Mouse (Mus musculus): ENCODE data around the gene Fbln2. TPM values are rescaled to one million over a fixed set of nuclear protein-coding genes. Genes with fewer than 3 reads are reported as not detected.

Fbln2 gene
- polyA plus RNA-seq, 1 experiment from 2014 or later = 22.1 TPM

DNA sequence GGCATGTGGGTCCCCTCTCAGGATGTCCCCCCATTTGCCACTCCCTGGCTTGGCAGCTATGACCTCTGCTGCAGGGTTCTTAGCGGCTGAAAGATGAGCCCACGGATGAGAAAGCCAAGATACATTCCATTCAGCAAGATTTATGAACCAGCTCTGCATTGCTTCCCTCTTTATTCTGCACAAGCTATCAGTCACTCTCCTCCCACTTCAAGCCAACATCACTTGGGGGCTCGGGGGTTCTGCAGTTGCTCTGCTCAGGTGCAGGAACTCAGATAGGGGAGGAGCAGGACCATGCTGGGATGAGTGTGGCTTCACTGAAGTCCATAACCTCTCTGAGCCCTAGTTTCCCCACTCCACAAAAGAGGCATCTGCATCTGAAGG is 48.7 kb downstream of the Fbln2 start:
- H3K4me2 ChIP-seq (replicated peaks; ENCODE audit: low read depth, low read length) = no peak overlapping the region
- H3K36me3 ChIP-seq (ENCODE audit: control insufficient read depth, insufficient read depth, low read length) = no peaks in the 10 kb centered on the region
- H3K27ac ChIP-seq (ENCODE audit: low read depth, low read length) = no peak overlapping the region
- no peaks in the 10 kb centered on the region for H3K9me3 ChIP-seq (ENCODE audit: control insufficient read depth, low read length)
- no peak overlapping the region for H3K4me3 ChIP-seq (ENCODE audit: low read length)
- H3K27me3 ChIP-seq (ENCODE audit: control insufficient read depth, insufficient read depth, low read length) = no peaks in the 10 kb centered on the region
- 0 out of 2 replicates have a peak, but pooled peaks cover 4% of the 10 kb centered on the region for H3K4me1 ChIP-seq (ENCODE audit: control insufficient read depth, insufficient read depth, low read length)
- no peak overlapping the region for H3K9ac ChIP-seq (ENCODE audit: low read depth, low read length)
- peak; percentile 58; the same call in 1 of the 2 replicates for ATAC-seq (ENCODE audit: low FRiP score, low TSS enrichment)
- WGBS = 21% methylated on average over 3 of the region's 3 CpGs

DNA sequence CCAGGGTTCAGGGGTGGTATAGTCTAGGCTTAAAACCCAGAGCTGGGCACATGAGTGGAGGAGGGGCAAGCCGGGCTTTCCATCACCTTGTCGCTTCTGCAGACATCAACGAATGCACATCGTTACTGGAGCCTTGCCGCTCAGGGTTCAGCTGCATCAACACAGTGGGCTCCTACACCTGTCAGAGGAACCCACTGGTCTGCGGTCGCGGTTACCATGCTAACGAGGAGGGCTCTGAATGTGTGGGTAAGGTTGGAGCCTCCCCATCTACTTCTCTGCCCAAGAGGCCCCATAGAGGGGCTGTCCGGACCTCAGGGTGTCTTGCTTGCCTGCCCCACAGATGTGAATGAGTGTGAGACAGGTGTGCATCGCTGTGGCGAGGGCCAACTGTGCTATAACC is 53.4 kb downstream of the Fbln2 start:
- H3K27ac ChIP-seq (ENCODE audit: low read depth, low read length) = no peak overlapping the region
- no peak overlapping the region for H3K4me3 ChIP-seq (ENCODE audit: low read length)
- H3K9ac ChIP-seq (ENCODE audit: low read depth, low read length) = no peak overlapping the region
- H3K27me3 ChIP-seq (ENCODE audit: control insufficient read depth, insufficient read depth, low read length) = no peaks in the 10 kb centered on the region
- 0 out of 2 replicates have a peak, but pooled peaks cover 3% of the 10 kb centered on the region for H3K4me1 ChIP-seq (ENCODE audit: control insufficient read depth, insufficient read depth, low read length)
- H3K36me3 ChIP-seq (ENCODE audit: control insufficient read depth, insufficient read depth, low read length) = no peaks in the 10 kb centered on the region
- no peak overlapping the region for H3K4me2 ChIP-seq (replicated peaks; ENCODE audit: low read depth, low read length)
- H3K9me3 ChIP-seq (ENCODE audit: control insufficient read depth, low read length) = no peaks in the 10 kb centered on the region
- 78% methylated on average over 12 of the region's 12 CpGs for WGBS
- no peak for ATAC-seq (ENCODE audit: low FRiP score, low TSS enrichment)

DNA sequence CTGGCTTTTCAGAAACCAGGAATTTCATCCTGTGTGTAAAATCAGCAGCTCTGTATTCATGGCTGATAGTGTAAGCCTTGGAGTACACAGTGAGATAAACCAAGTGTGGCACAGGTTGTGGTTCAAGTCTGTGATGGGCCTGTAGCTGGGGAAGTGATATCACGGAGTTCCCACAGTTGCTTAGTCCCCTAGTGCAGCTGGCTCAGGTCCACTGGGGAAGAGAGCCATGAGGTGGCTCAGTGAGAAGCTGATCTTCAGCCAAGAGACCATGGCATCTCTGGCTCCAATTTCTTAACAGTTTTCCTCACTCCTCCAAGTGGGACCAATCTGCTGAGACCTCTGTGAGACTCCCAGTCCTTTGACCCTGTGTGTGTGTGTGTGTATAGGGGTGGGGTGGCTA is 54.4 kb downstream of the Fbln2 start:
- 77% methylated on average over 1 of the region's 1 CpGs for WGBS
- Histone ChIP-seq H3K27ac (ENCODE audit: low read depth, low read length) (no peak overlapping the region), H3K9ac (ENCODE audit: low read depth, low read length) (no peak overlapping the region), H3K4me2 (replicated peaks; ENCODE audit: low read depth, low read length) (no peak overlapping the region), H3K36me3 (ENCODE audit: control insufficient read depth, insufficient read depth, low read length) (no peaks in the 10 kb centered on the region), H3K27me3 (ENCODE audit: control insufficient read depth, insufficient read depth, low read length) (no peaks in the 10 kb centered on the region), H3K4me3 (ENCODE audit: low read length) (no peak overlapping the region), H3K4me1 (ENCODE audit: control insufficient read depth, insufficient read depth, low read length) (no peaks in the 10 kb centered on the region), H3K9me3 (ENCODE audit: control insufficient read depth, low read length) (no peaks in the 10 kb centered on the region)
- ATAC-seq (ENCODE audit: low FRiP score, low TSS enrichment) = no peak

GRCm38 (mm10) chr6:91268318-91268717 is 56.1 kb downstream of the Fbln2 start:
- no peak overlapping the region for H3K4me3 ChIP-seq (ENCODE audit: low read length)
- ATAC-seq (ENCODE audit: low FRiP score, low TSS enrichment) = no peak
- H3K4me1 ChIP-seq (ENCODE audit: control insufficient read depth, insufficient read depth, low read length) = no peaks in the 10 kb centered on the region
- 22% methylated on average over 9 of the region's 9 CpGs for WGBS
- no peaks in the 10 kb centered on the region for H3K9me3 ChIP-seq (ENCODE audit: control insufficient read depth, low read length)
- H3K4me2 ChIP-seq (replicated peaks; ENCODE audit: low read depth, low read length) = no peak overlapping the region
- H3K36me3 ChIP-seq (ENCODE audit: control insufficient read depth, insufficient read depth, low read length) = no peaks in the 10 kb centered on the region
- no peaks in the 10 kb centered on the region for H3K27me3 ChIP-seq (ENCODE audit: control insufficient read depth, insufficient read depth, low read length)
- H3K9ac ChIP-seq (ENCODE audit: low read depth, low read length) = no peak overlapping the region
- no peak overlapping the region for H3K27ac ChIP-seq (ENCODE audit: low read depth, low read length)

DNA sequence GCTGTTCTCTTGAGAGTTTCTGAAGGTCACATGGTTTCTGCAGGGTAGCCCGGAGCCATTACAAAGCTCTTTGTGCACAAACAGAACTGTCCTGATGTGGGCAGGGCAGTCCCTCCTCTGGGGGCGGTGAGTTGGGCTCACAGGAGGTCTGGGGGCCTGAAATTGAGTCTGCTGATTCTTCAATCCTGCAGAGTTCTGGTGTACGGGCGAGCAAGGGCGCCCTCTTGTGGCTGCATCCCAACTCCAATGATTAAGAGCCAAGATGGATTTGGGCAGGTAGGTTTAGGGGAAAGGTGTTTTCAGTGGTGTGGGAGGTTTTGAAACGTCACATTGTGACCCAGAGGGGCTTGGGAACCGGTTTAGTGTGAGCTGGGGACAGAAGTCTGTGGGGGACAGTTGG is 65.3 kb downstream of the Fbln2 start:
- 2% methylated on average over 7 of the region's 7 CpGs for WGBS
- Histone ChIP-seq H3K9me3 (ENCODE audit: control insufficient read depth, low read length) (no peaks in the 10 kb centered on the region), H3K4me3 (ENCODE audit: low read length) (no peak overlapping the region), H3K27ac (ENCODE audit: low read depth, low read length) (no peak overlapping the region), H3K9ac (ENCODE audit: low read depth, low read length) (no peak overlapping the region), H3K36me3 (ENCODE audit: control insufficient read depth, insufficient read depth, low read length) (no peaks in the 10 kb centered on the region), H3K4me1 (ENCODE audit: control insufficient read depth, insufficient read depth, low read length) (no peaks in the 10 kb centered on the region), H3K27me3 (ENCODE audit: control insufficient read depth, insufficient read depth, low read length) (peaks cover 6% of the 10 kb centered on the region; the same call in 1 of the 2 replicates), H3K4me2 (replicated peaks; ENCODE audit: low read depth, low read length) (no peak overlapping the region)
- no peak for ATAC-seq (ENCODE audit: low FRiP score, low TSS enrichment)

DNA sequence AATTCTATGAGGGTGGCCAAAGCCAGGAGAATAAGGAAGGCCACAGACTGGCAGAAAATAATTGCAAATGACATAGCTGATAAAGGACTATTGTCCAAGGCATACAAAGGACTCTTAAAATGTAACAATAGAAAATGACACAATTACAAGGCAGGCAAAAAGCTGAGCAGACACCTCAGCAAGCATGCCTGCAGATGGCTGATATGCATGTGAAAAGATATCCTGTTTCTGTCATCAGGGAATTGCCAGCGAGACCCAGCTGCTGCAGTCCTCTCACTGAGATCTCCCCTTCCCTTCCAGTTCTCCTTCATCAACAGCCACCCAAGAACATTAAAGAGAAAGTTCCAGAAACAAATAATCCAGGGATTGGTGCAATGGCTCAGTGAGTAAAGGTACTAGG is 66.0 kb downstream of the Fbln2 start:
- Histone ChIP-seq H3K9ac (ENCODE audit: low read depth, low read length) (no peak overlapping the region), H3K9me3 (ENCODE audit: control insufficient read depth, low read length) (no peaks in the 10 kb centered on the region), H3K4me3 (ENCODE audit: low read length) (no peak overlapping the region), H3K4me2 (replicated peaks; ENCODE audit: low read depth, low read length) (no peak overlapping the region), H3K4me1 (ENCODE audit: control insufficient read depth, insufficient read depth, low read length) (no peaks in the 10 kb centered on the region), H3K36me3 (ENCODE audit: control insufficient read depth, insufficient read depth, low read length) (no peaks in the 10 kb centered on the region), H3K27ac (ENCODE audit: low read depth, low read length) (no peak overlapping the region), H3K27me3 (ENCODE audit: control insufficient read depth, insufficient read depth, low read length) (peaks cover 14% of the 10 kb centered on the region)
- no peak for ATAC-seq (ENCODE audit: low FRiP score, low TSS enrichment)
- WGBS = 41% methylated on average over 1 of the region's 1 CpGs

DNA sequence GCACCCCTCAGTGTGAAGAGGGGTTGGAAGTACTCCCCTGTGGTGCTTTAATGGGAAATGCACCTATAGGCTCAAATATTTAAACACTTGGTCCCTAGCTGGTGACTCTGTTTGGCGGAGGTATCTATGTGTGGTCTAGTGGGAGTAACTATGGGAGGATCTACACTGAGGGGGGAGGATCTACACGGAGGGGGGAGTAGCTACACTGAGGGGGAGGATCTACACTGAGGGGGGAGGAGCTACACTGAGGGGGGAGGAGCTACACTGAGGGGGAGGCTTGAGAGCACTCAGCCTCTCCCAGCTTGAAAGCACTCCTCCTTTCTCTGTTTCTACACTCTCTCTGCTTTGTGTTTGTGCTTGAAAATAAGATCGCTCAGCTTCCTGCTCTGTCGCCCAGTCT is 67.2 kb downstream of the Fbln2 start:
- no peak for ATAC-seq (ENCODE audit: low FRiP score, low TSS enrichment)
- H3K36me3 ChIP-seq (ENCODE audit: control insufficient read depth, insufficient read depth, low read length) = no peaks in the 10 kb centered on the region
- H3K4me3 ChIP-seq (ENCODE audit: low read length) = no peak overlapping the region
- no peak overlapping the region for H3K27ac ChIP-seq (ENCODE audit: low read depth, low read length)
- H3K4me1 ChIP-seq (ENCODE audit: control insufficient read depth, insufficient read depth, low read length) = no peaks in the 10 kb centered on the region
- no peaks in the 10 kb centered on the region for H3K9me3 ChIP-seq (ENCODE audit: control insufficient read depth, low read length)
- WGBS = 30% methylated on average over 4 of the region's 4 CpGs
- H3K27me3 ChIP-seq (ENCODE audit: control insufficient read depth, insufficient read depth, low read length) = peaks cover 25% of the 10 kb centered on the region
- H3K4me2 ChIP-seq (replicated peaks; ENCODE audit: low read depth, low read length) = no peak overlapping the region
- no peak overlapping the region for H3K9ac ChIP-seq (ENCODE audit: low read depth, low read length)

DNA sequence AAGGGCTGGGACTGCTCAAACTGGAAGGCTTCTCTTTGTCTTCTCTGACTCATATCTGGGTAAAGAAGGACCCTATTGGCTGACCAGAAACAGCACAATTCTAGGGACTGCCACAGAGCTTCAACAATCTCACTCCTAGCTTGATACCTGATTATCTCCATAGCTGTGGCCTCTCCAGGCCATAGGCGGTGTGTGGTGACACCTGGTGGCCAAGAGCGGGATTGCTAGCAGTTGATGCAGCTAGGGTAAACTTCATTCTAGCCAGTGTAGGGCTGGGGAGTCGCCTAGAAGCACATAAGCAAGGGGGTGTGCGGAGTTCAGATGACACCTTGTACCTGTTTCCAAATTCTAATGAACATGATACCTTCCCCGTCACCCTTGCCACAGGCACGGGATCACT is 69.0 kb downstream of the Fbln2 start:
- Histone ChIP-seq H3K36me3 (ENCODE audit: control insufficient read depth, insufficient read depth, low read length) (no peaks in the 10 kb centered on the region), H3K4me3 (ENCODE audit: low read length) (no peak overlapping the region), H3K4me1 (ENCODE audit: control insufficient read depth, insufficient read depth, low read length) (peaks cover 6% of the 10 kb centered on the region), H3K27ac (ENCODE audit: low read depth, low read length) (no peak overlapping the region), H3K27me3 (ENCODE audit: control insufficient read depth, insufficient read depth, low read length) (peaks cover 42% of the 10 kb centered on the region), H3K9me3 (ENCODE audit: control insufficient read depth, low read length) (no peaks in the 10 kb centered on the region), H3K4me2 (replicated peaks; ENCODE audit: low read depth, low read length) (no peak overlapping the region), H3K9ac (ENCODE audit: low read depth, low read length) (no peak overlapping the region)
- 7% methylated on average over 6 of the region's 6 CpGs for WGBS
- ATAC-seq (ENCODE audit: low FRiP score, low TSS enrichment) = 0 out of 2 replicates have a peak, but pooled peaks have one; percentile 17

DNA sequence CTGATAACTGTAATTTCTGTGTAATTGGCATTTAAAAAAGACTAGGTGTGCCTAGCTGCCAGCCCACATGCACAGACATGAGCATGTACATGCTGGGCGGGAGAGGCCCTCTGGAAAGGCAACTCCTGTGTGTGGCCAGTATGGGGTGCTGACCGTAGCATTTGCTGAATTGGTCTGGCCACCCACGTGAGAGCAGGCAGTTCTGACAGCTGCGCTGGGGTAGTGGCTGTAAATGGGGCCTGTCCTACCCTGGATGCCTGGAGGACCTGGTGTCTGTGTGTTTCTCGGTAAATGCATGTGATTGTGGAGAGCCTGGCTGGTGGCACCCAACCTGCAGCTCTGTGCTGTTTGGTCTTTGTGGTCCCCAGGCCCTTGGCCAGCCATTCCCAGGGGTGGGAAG is 69.5 kb downstream of the Fbln2 start:
- H3K9me3 ChIP-seq (ENCODE audit: control insufficient read depth, low read length) = no peaks in the 10 kb centered on the region
- H3K27ac ChIP-seq (ENCODE audit: low read depth, low read length) = no peak overlapping the region
- peaks cover 6% of the 10 kb centered on the region for H3K4me1 ChIP-seq (ENCODE audit: control insufficient read depth, insufficient read depth, low read length)
- no peak overlapping the region for H3K4me2 ChIP-seq (replicated peaks; ENCODE audit: low read depth, low read length)
- peaks cover 47% of the 10 kb centered on the region for H3K27me3 ChIP-seq (ENCODE audit: control insufficient read depth, insufficient read depth, low read length)
- ATAC-seq (ENCODE audit: low FRiP score, low TSS enrichment) = no peak
- H3K36me3 ChIP-seq (ENCODE audit: control insufficient read depth, insufficient read depth, low read length) = no peaks in the 10 kb centered on the region
- WGBS = 43% methylated on average over 5 of the region's 5 CpGs
- H3K4me3 ChIP-seq (ENCODE audit: low read length) = no peak overlapping the region
- no peak overlapping the region for H3K9ac ChIP-seq (ENCODE audit: low read depth, low read length)

GRCm38 (mm10) chr6:91283031-91283430 is 70.8 kb downstream of the Fbln2 start:
- H3K27me3 ChIP-seq (ENCODE audit: control insufficient read depth, insufficient read depth, low read length) = peaks cover 60% of the 10 kb centered on the region
- H3K9ac ChIP-seq (ENCODE audit: low read depth, low read length) = no peak overlapping the region
- H3K27ac ChIP-seq (ENCODE audit: low read depth, low read length) = no peak overlapping the region
- no peak overlapping the region for H3K4me2 ChIP-seq (replicated peaks; ENCODE audit: low read depth, low read length)
- H3K4me3 ChIP-seq (ENCODE audit: low read length) = no peak overlapping the region
- H3K36me3 ChIP-seq (ENCODE audit: control insufficient read depth, insufficient read depth, low read length) = no peaks in the 10 kb centered on the region
- 71% methylated on average over 7 of the region's 7 CpGs for WGBS
- ATAC-seq (ENCODE audit: low FRiP score, low TSS enrichment) = no peak
- no peaks in the 10 kb centered on the region for H3K9me3 ChIP-seq (ENCODE audit: control insufficient read depth, low read length)
- peaks cover 6% of the 10 kb centered on the region for H3K4me1 ChIP-seq (ENCODE audit: control insufficient read depth, insufficient read depth, low read length)

Measured in kidney, embryonic 14.5 days (tissue).